Mouse (Mus musculus) brain, adult 10 weeks (tissue): ENCODE data around the gene Gm4216. TPM values are rescaled to one million over a fixed set of nuclear protein-coding genes. Genes with fewer than 3 reads are reported as not detected.

Experiments used
- polyA plus RNA-seq: library from polyadenylated mRNA; stranded (reverse); fragments of 350-450 nt; fragmentation: Illumina TruSeq; extraction: RNeasy Lipid Tissue Mini Kit (QIAGEN cat#74804); gene quantifications from one replicate; pipeline ENCODE4 v1.2.3, GENCODE M21; 2015; ENCODE audit warnings: low read depth, low replicate concordance

Gene Gm4216
- polyA plus RNA-seq = not detected

DNA sequence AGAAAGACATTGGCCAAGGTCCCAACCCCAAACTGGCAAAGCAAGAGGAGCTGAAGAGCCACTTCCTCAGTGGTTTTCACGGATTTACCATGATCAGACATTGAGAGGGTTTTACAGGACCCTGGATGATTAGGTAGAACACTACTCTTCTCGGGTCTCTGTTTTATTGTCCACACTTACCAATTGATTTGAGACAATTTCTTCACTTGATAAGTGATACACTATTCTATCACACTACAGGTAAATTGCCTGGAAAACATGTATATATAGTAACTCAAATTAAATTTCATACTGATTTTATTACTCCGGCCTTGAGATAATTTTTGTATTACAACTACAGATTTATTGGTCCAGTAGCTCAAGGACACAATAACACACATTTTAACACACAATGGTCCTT, at the start of gene Gm4216:
Gene Gm4216, minus strand, starts transcription at position 101 of the 400 bp plus-strand sequence.

DNA sequence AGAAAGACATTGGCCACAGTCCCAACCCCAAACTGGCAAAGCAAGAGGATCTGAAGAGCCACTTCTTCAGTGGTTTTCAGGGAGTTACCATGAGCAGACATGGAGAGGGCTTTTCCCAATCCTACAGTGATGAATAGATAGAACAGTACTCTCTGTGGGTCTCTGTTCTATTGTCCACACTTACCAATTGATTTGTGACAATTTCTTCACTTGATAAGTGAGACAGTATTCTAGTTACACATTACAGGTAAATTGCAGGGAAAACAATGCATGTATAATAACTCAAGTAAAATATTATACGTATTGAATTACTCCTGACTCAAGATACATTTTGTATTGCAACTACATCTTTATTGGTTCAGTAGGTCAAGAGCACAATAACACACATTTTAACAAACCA, 47.6 kb upstream of the Gm4216 start, which contains the start of gene Gm8720:
Gene Gm8720, minus strand, starts transcription at position 101 of the 400 bp plus-strand sequence.

GRCm38 (mm10) chr7:23055240-23055639, 35.5 kb upstream of the Gm4216 start, which contains the start of gene Vmn1r163:
TSS of gene Vmn1r163 (plus strand) at chr7:23055540.

GRCm38 (mm10) chr7:22984573-22984972, 35.1 kb downstream of the Gm4216 start, which contains the start of gene Gm4214:
TSS of gene Gm4214 (minus strand) at chr7:22984673.

Other genes with a start within 250 kb of the Gm4216 start
- not detected for gene Vmn1r158, start 229.1 kb downstream of the Gm4216 start, polyA plus RNA-seq
- not detected for gene Vmn1r159, start 176.3 kb downstream of the Gm4216 start, polyA plus RNA-seq
- not detected for gene Vmn1r160, start 148.7 kb downstream of the Gm4216 start, polyA plus RNA-seq
- gene Gm4214, start 35.2 kb downstream of the Gm4216 start, polyA plus RNA-seq = not detected
- not detected for gene Vmn1r163, start 35.6 kb upstream of the Gm4216 start, polyA plus RNA-seq
- gene Gm8720, start 47.5 kb upstream of the Gm4216 start, polyA plus RNA-seq = not detected
- not detected for gene Gm10662, start 124.6 kb upstream of the Gm4216 start, polyA plus RNA-seq
- gene Vmn1r165, start 197.4 kb upstream of the Gm4216 start, polyA plus RNA-seq = not detected
- not detected for gene Vmn1r166, start 231.8 kb upstream of the Gm4216 start, polyA plus RNA-seq